Comparison of ENCODE assay signal across 8 mouse cellular contexts in the genomic region with DNA sequence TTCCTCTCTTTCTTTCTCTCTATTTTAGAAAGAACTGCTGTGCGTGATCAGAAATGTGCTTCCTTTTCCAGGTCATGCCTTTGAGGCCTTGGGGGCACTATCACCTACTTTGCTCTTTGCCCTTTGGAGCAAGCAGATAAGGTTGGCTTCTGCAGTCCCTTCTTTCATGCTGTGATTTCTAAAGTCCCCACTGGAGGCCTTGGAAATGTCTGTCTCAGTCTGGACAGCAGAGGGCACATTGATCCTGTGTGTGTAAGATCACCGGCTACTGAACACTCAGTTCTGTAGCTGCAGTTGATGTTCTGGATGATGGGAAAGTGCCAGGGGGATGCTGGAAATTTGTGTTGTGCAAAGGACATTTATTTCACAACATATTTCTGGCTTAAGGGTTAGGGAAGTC. TPM values are rescaled to one million over a fixed set of nuclear protein-coding genes. Genes with fewer than 3 reads are reported as not detected.
DNase-seq lines count a peak whose midpoint lies in the region; TF ChIP-seq lines count a peak whose summit lies in the region.
"Had no signal": no experiment of that assay in that cellular context is flagged by ENCODE, and none has a peak within 500 bp of the region (broad histone marks: within the 10 kb centered on the region; RNA-seq: fewer than 3 reads in every experiment).

No protein-coding gene starts in this region.

- peak; percentile 3 for TF ChIP-seq CTCF in ES-Bruce4 (IDR thresholded peaks at IDR 0.05; ENCODE audit: low read depth, low read length)
- no peak for TF ChIP-seq CTCF in thymus, adult 2 months (IDR thresholded peaks at IDR 0.05; ENCODE audit: borderline replicate concordance, control insufficient read depth, extremely low read depth, insufficient read depth, low read length, poor library complexity)

- no peak overlapping the region for H3K4me3 ChIP-seq in ES-Bruce4 (ENCODE audit: low read depth, low read length)
- H3K4me3 ChIP-seq in thymus, adult 2 months (ENCODE audit: control insufficient read depth, insufficient read depth, low read length) = no peak overlapping the region
- H3K4me3 ChIP-seq: hindbrain, embryonic 15.5 days had no signal

- H3K27me3 ChIP-seq in ES-Bruce4 (ENCODE audit: control insufficient read depth, insufficient read depth, low read length, poor library complexity, severe bottlenecking) = no peaks in the 10 kb centered on the region
- H3K27me3 ChIP-seq in thymus, adult 2 months (ENCODE audit: control insufficient read depth, insufficient read depth, low read length) = no peaks in the 10 kb centered on the region
- H3K27me3 ChIP-seq: hindbrain, embryonic 15.5 days had no signal

- no peaks in the 10 kb centered on the region for H3K36me3 ChIP-seq in ES-Bruce4 (ENCODE audit: control insufficient read depth, insufficient read depth, low read length, poor library complexity, severe bottlenecking)
- no peaks in the 10 kb centered on the region for H3K36me3 ChIP-seq in thymus, adult 2 months (ENCODE audit: control insufficient read depth, insufficient read depth, low read length)
- H3K36me3 ChIP-seq: hindbrain, embryonic 15.5 days had no signal

- H3K27ac ChIP-seq in ES-Bruce4 (ENCODE audit: insufficient read depth, low read length) = no peak overlapping the region
- H3K27ac ChIP-seq in thymus, adult 2 months (ENCODE audit: control insufficient read depth, insufficient read depth, low read length) = no peak overlapping the region
- H3K27ac ChIP-seq: hindbrain, embryonic 15.5 days had no signal

- 0 out of 2 replicates have a peak, but pooled peaks cover 4% of the 10 kb centered on the region for H3K9me3 ChIP-seq in ES-Bruce4 (replicated peaks; ENCODE audit: control insufficient read depth, insufficient read depth, low read length, poor library complexity, severe bottlenecking)
- H3K9me3 ChIP-seq: hindbrain, embryonic 15.5 days had no signal

- no peak for TF ChIP-seq EP300 in ES-Bruce4 (IDR thresholded peaks at IDR 0.05; ENCODE audit: insufficient read depth, low read depth, low read length)

- no peak for TF ChIP-seq POLR2A in ES-Bruce4 (IDR thresholded peaks at IDR 0.05; ENCODE audit: insufficient read depth, low read length)
- TF ChIP-seq POLR2A in thymus, adult 2 months (IDR thresholded peaks at IDR 0.05; ENCODE audit: control insufficient read depth, extremely low read depth, insufficient read depth, low read length, poor library complexity) = no peak

- peak; percentile 17 for DNase-seq in layer of hippocampus, adult 11-12 months (ENCODE audit: low spot score)
- no peak for DNase-seq in layer of hippocampus, adult 9-11 months
- peak; percentile 56 for DNase-seq in ZHBTc4 (ENCODE audit: low read depth, low spot score)
- peak; percentile 13 for DNase-seq in induced T-regulatory cell, adult 2 months (ENCODE audit: low read depth)
- no peak for DNase-seq in thymus, postnatal 25 days
- DNase-seq in thymus, adult 2 months = no peak

- no peak overlapping the region for H3K9ac ChIP-seq in ES-Bruce4 (ENCODE audit: low read depth, poor library complexity, severe bottlenecking)
- H3K9ac ChIP-seq: hindbrain, embryonic 15.5 days had no signal

- 87% methylated on average over 2 of the region's 2 CpGs for WGBS in thymus, adult 2 months

- no peaks in the 10 kb centered on the region for H3K4me1 ChIP-seq in ES-Bruce4 (ENCODE audit: control insufficient read depth, insufficient read depth, low read length)
- H3K4me1 ChIP-seq in thymus, adult 2 months (replicated peaks; ENCODE audit: control insufficient read depth, insufficient read depth, low read length) = no peaks in the 10 kb centered on the region
- H3K4me1 ChIP-seq: hindbrain, embryonic 15.5 days had no signal

RNA-seq across cellular contexts. Expression of a gene that starts 22.8 kb away (rescaled TPM):
- polyA plus RNA-seq in ES-Bruce4 (2011; ENCODE audit: insufficient read depth, insufficient read length, low read depth, missing spikeins) = 38.8 and 40.5 TPM in 2 replicates
- 17.2 and 19.7 TPM in 2 replicates for polyA plus RNA-seq in thymus, adult 2 months (2012; rRNA removed)

RNA-seq across cellular contexts. Expression of a gene that starts 23.0 kb away (rescaled TPM):
- polyA plus RNA-seq in ES-Bruce4 (2011; ENCODE audit: insufficient read depth, insufficient read length, low read depth, missing spikeins) = 64.5 and 69.3 TPM in 2 replicates
- polyA plus RNA-seq in thymus, adult 2 months (2012; rRNA removed) = 0.81 and 1.2 TPM in 2 replicates

Comparison
In these comparisons a context has a peak if more than half of its experiments do, and no peak if none do; other contexts are left out.
1. DNase-seq: peak in layer of hippocampus, adult 11-12 months (single experiment), ZHBTc4 (single experiment) and induced T-regulatory cell, adult 2 months (single experiment); none in layer of hippocampus, adult 9-11 months (single experiment), thymus, postnatal 25 days (single experiment) and thymus, adult 2 months (single experiment).
2. RNA of a gene that starts 23.0 kb away (polyA plus RNA-seq): 64.5 to 69.3 TPM in ES-Bruce4; 0.81 to 1.2 TPM in thymus, adult 2 months; every median in the first group is over 10 times any median in the second.